Mouse (Mus musculus): ENCODE measurements around the gene Kif1c. TPM values are rescaled to one million over a fixed set of nuclear protein-coding genes. Genes with fewer than 3 reads are reported as not detected.
"Not testable (repeated sequence)": the region's sequence is repeated elsewhere in the genome, so short reads cannot be mapped to it uniquely, and the experiment has no call there.

The Kif1c gene
- polyA plus RNA-seq, 1 experiment from 2014 or later, result 14.3 TPM

DNA sequence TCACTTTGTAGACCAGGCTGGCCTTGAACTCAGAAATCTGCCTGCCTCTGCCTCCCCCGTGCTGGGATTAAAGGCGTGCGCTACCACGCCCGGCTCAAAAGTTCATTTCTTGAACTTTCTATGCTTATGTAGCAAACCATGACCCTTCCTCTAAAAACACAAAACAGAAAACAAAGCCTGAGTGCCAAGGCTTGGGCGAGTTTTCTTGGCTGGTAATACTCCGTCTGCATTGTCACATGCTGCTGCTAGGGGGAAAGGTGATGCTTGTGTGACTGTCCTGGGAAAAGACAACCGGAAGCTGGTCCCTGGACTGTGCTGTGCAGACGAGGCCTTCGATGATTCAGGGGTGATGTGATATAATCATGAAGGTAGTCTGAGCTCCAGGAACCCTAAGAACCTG lies 52.8 kb downstream of the Kif1c start:
- 86% methylated on average over 10 of the region's 10 CpGs for WGBS
- no peak for ATAC-seq (replicated peaks; ENCODE audit: low FRiP score, low TSS enrichment, low read depth)

DNA sequence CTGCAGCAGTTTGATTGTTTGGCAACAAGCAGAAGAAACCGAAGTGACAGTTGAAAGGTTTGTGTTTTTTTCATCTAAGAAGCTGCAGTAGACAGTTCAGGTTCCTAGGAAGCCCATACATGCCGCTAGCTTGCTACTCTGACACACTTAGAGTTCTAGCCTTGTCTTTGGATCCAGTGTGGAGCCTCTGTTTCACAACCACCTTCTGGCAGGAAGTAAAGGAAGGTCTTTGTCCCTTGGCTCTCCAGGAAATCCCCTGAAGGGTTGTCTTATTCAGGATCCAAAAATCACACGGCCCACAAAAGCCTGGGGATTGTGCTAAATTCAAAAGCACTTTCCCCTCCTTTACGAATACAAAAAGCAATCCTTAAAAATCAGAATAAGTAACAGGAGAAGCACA lies 54.1 kb downstream of the Kif1c start:
- Histone ChIP-seq H3K36me3 (ENCODE audit: control insufficient read depth, insufficient read depth, low read length) (no peaks in the 10 kb centered on the region), H3K9ac (ENCODE audit: low read length) (no peak overlapping the region), H3K4me2 (ENCODE audit: low read length) (no peak overlapping the region), H3K27me3 (replicated peaks; ENCODE audit: control insufficient read depth, insufficient read depth, low read length) (no peaks in the 10 kb centered on the region), H3K27ac (ENCODE audit: low read depth) (no peak overlapping the region; the same call in 1 of the 2 replicates), H3K4me1 (replicated peaks; ENCODE audit: control insufficient read depth, insufficient read depth, low read length) (no peaks in the 10 kb centered on the region), H3K9me3 (ENCODE audit: control insufficient read depth, low read length) (no peaks in the 10 kb centered on the region), H3K4me3 (ENCODE audit: low read depth, low read length) (no peak overlapping the region)
- ATAC-seq (replicated peaks; ENCODE audit: low FRiP score, low TSS enrichment, low read depth) (no peak), DNase-seq (ENCODE audit: low spot score) (no peak)
- 69% methylated on average over 4 of the region's 4 CpGs for WGBS

More for the DNA sequence above, 52.8 kb downstream of the Kif1c start:
- H3K4me2 ChIP-seq (ENCODE audit: low read length), result no peak overlapping the region
- peaks cover 6% of the 10 kb centered on the region for H3K9me3 ChIP-seq (ENCODE audit: control insufficient read depth, low read length)
- H3K27ac ChIP-seq (ENCODE audit: low read depth), result no peak overlapping the region
- DNase-seq (ENCODE audit: low spot score), result no peak
- H3K4me1 ChIP-seq (replicated peaks; ENCODE audit: control insufficient read depth, insufficient read depth, low read length), result no peaks in the 10 kb centered on the region
- H3K9ac ChIP-seq (ENCODE audit: low read length), result no peak overlapping the region
- H3K27me3 ChIP-seq (replicated peaks; ENCODE audit: control insufficient read depth, insufficient read depth, low read length), result no peaks in the 10 kb centered on the region
- no peak overlapping the region for H3K4me3 ChIP-seq (ENCODE audit: low read depth, low read length)
- H3K36me3 ChIP-seq (ENCODE audit: control insufficient read depth, insufficient read depth, low read length), result no peaks in the 10 kb centered on the region

DNA sequence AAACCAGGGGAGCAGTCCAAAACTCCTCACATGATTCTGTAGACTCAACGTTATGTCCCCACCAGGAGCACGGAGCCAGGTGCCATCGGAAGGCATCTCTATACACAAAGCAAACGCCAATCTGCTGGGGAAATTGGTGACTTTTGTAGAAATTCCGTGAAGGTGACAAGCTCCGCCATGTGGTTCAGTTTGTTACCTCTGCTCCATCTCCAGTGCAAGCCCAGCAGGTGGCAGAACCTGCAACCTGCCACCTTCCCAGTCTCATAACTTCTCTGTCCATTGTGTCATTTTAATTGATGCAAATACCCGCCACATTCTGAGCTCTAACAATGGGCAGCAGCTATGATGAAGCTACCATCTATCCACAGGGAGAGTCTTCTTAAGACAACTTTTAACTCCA lies 54.6 kb downstream of the Kif1c start:
- no peak overlapping the region for H3K4me2 ChIP-seq (ENCODE audit: low read length)
- H3K27ac ChIP-seq (ENCODE audit: low read depth), result no peak overlapping the region
- no peaks in the 10 kb centered on the region for H3K4me1 ChIP-seq (replicated peaks; ENCODE audit: control insufficient read depth, insufficient read depth, low read length)
- WGBS, result 60% methylated on average over 7 of the region's 7 CpGs
- no peaks in the 10 kb centered on the region for H3K36me3 ChIP-seq (ENCODE audit: control insufficient read depth, insufficient read depth, low read length)
- DNase-seq (ENCODE audit: low spot score) (no peak), ATAC-seq (replicated peaks; ENCODE audit: low FRiP score, low TSS enrichment, low read depth) (no peak)
- H3K9me3 ChIP-seq (ENCODE audit: control insufficient read depth, low read length), result no peaks in the 10 kb centered on the region
- no peaks in the 10 kb centered on the region for H3K27me3 ChIP-seq (replicated peaks; ENCODE audit: control insufficient read depth, insufficient read depth, low read length)
- no peak overlapping the region for H3K4me3 ChIP-seq (ENCODE audit: low read depth, low read length)
- H3K9ac ChIP-seq (ENCODE audit: low read length), result no peak overlapping the region

DNA sequence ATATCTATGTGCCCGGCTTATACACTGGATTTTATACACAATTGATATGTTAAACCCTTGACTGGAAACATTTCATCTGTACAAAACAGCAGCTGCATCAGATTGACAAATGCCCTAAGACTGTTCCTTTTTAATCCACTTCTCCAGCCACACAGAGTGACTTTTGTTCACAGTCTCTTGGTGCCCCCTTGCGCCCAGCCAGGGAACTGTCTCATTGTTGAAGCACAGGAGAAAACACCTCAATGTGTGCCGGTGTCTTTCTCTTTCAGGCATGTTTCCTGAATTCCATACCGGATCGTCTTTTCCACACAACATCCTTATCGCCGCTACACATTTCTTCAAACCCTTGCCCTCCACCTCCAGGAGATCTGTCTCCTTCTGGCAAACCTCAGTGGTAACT lies 55.3 kb downstream of the Kif1c start:
- Histone ChIP-seq H3K9ac (ENCODE audit: low read length) (no peak overlapping the region), H3K36me3 (ENCODE audit: control insufficient read depth, insufficient read depth, low read length) (no peaks in the 10 kb centered on the region), H3K4me2 (ENCODE audit: low read length) (no peak overlapping the region), H3K4me1 (replicated peaks; ENCODE audit: control insufficient read depth, insufficient read depth, low read length) (no peaks in the 10 kb centered on the region), H3K27ac (ENCODE audit: low read depth) (no peak overlapping the region), H3K4me3 (ENCODE audit: low read depth, low read length) (no peak overlapping the region), H3K27me3 (replicated peaks; ENCODE audit: control insufficient read depth, insufficient read depth, low read length) (no peaks in the 10 kb centered on the region), H3K9me3 (ENCODE audit: control insufficient read depth, low read length) (no peaks in the 10 kb centered on the region)
- 12% methylated on average over 7 of the region's 7 CpGs for whole genome bisulfite sequencing
- no peak; the same call in 1 of the 2 replicates for ATAC-seq (replicated peaks; ENCODE audit: low FRiP score, low TSS enrichment, low read depth)
- DNase-seq (ENCODE audit: low spot score), result peak; percentile 96

DNA sequence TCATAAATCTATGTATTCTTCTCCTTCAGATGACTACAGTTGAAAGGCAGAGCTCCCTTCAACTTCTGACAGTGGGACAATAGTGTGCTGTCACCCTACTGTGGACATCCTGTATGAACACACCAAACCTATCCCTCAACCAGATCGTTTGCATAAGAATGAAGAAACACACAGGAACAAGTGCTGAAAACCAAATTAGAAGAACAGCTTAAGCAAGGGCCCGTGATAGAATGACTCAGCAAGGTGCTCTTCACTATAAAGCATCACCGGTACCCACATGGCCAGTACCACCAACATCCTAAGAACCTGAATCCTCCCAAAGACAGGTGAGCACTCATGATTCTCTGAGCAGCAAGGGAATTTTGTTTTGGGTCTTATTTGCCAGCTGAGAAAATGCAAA lies 60.1 kb downstream of the Kif1c start:
- H3K9me3 ChIP-seq (ENCODE audit: control insufficient read depth, low read length); H3K27me3 ChIP-seq (replicated peaks; ENCODE audit: control insufficient read depth, insufficient read depth, low read length); H3K4me2 ChIP-seq (ENCODE audit: low read length); H3K4me1 ChIP-seq (replicated peaks; ENCODE audit: control insufficient read depth, insufficient read depth, low read length); H3K27ac ChIP-seq (ENCODE audit: low read depth); DNase-seq (ENCODE audit: low spot score); H3K4me3 ChIP-seq (ENCODE audit: low read depth, low read length); H3K9ac ChIP-seq (ENCODE audit: low read length); ATAC-seq (replicated peaks; ENCODE audit: low FRiP score, low TSS enrichment, low read depth); H3K36me3 ChIP-seq (ENCODE audit: control insufficient read depth, insufficient read depth, low read length): not testable (repeated sequence)
- WGBS, result 70% methylated on average over 3 of the region's 3 CpGs

DNA sequence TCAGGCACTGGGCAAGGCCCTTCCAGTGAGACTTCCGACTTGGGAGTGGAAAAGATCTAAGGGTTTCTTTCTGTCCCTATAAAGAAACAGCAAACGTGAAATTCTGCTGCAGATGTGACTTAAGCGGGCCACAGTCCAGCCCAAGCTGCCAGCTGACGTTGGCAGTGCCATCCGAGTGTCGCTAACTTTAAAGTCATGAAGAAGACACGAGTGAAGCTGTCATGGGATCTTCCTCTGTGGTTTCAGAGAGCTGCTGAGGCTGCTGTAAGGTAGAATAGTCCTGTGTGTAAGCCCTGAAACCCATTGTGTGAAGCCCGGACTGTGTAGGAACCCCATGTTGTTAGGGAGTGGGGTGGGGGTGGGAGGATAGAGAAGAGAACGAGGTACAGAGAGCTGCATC lies 62.3 kb downstream of the Kif1c start:
- Histone ChIP-seq H3K27me3 (replicated peaks; ENCODE audit: control insufficient read depth, insufficient read depth, low read length) (no peaks in the 10 kb centered on the region), H3K4me1 (replicated peaks; ENCODE audit: control insufficient read depth, insufficient read depth, low read length) (0 out of 2 replicates have a peak, but pooled peaks cover 7% of the 10 kb centered on the region), H3K4me2 (ENCODE audit: low read length) (no peak overlapping the region), H3K4me3 (ENCODE audit: low read depth, low read length) (no peak overlapping the region), H3K9ac (ENCODE audit: low read length) (no peak overlapping the region), H3K36me3 (ENCODE audit: control insufficient read depth, insufficient read depth, low read length) (0 out of 2 replicates have a peak, but pooled peaks cover 2% of the 10 kb centered on the region), H3K9me3 (ENCODE audit: control insufficient read depth, low read length) (no peaks in the 10 kb centered on the region), H3K27ac (ENCODE audit: low read depth) (no peak overlapping the region)
- ATAC-seq (replicated peaks; ENCODE audit: low FRiP score, low TSS enrichment, low read depth) (no peak), DNase-seq (ENCODE audit: low spot score) (no peak)
- 84% methylated on average over 9 of the region's 9 CpGs for whole genome bisulfite sequencing

DNA sequence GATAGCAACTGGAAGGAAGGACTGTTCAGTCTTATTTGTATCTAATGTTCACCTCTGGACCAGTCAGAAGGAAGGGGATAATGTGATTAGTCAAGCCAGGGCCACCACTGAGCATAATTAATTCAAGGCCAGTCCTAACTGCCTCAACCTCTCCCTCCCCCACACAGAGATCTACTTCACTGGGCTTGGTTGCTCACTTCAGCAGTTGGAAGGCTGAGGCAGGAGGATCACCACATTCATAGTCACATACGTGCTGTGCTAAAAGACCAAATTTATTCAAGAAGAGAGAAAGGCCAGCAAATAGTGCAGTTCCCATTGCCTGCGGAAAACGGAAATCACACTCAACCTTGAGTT lies 63.2 kb downstream of the Kif1c start:
- H3K36me3 ChIP-seq (ENCODE audit: control insufficient read depth, insufficient read depth, low read length), result 0 out of 2 replicates have a peak, but pooled peaks cover 3% of the 10 kb centered on the region
- 24% methylated on average over 3 of the region's 3 CpGs for WGBS
- H3K4me1 ChIP-seq (replicated peaks; ENCODE audit: control insufficient read depth, insufficient read depth, low read length), result 0 out of 2 replicates have a peak, but pooled peaks cover 7% of the 10 kb centered on the region
- no peaks in the 10 kb centered on the region for H3K27me3 ChIP-seq (replicated peaks; ENCODE audit: control insufficient read depth, insufficient read depth, low read length)
- peak overlapping the region; percentile 65 for H3K4me2 ChIP-seq (ENCODE audit: low read length)
- no peaks in the 10 kb centered on the region for H3K9me3 ChIP-seq (ENCODE audit: control insufficient read depth, low read length)
- H3K27ac ChIP-seq (ENCODE audit: low read depth), result peak overlapping the region; percentile 72
- 0 out of 2 replicates have a peak, but pooled peaks have one; percentile 19 for ATAC-seq (replicated peaks; ENCODE audit: low FRiP score, low TSS enrichment, low read depth)
- peak; percentile 62 for DNase-seq (ENCODE audit: low spot score)
- H3K9ac ChIP-seq (ENCODE audit: low read length), result peak overlapping the region; percentile 58
- H3K4me3 ChIP-seq (ENCODE audit: low read depth, low read length), result peak overlapping the region; percentile 45

DNA sequence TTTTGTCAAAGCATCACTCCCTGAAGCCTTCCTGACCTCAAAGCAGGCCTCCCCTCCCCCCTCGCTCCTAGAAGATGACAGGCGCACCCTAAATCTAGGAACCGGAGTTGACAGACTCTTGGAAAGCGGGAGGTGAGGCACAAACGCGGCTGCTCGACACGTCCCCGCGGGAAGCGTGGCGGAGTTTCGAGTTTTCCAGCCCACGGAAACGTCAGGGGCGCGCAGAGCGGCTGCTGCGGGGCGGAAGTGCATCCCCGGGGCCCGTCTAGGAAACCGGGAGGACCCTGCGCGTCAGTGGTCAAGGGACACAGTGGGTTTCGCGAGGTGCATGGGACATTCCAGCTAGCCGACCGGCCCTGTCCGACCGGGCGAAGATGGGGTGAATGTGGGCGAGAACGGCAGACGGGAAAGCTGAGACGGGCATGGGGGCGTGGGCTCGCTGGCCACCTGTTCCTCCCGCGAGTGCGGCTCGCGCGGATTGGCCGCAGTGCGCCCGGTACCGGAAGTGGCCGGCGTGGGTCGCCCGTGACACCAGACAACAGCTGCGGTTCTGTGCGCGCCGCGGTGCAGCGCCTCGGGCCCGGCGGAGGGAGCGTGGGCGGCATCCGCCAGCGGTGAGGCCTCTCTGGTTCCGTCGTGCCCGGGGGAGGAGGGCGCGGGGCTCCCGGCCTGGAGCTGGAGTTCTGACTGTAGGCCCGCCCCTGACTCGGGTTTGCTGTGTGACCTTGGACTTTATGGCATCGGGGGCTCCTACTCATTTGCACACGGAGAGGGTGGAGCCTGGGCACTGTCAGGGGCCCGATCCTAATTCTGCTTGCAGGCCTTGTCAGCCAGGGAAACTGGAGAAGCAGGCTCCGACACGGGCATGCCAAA lies 63.8 kb downstream of the Kif1c start, which contains the start of gene Zfp3:
TSS of gene Zfp3 (plus strand) at position 274 of the 873 bp plus-strand sequence.
- peak within 1 kb of the TSS; percentile 58 for H3K9ac ChIP-seq (ENCODE audit: low read length)
- H3K4me1 ChIP-seq (replicated peaks; ENCODE audit: control insufficient read depth, insufficient read depth, low read length), result 0 out of 2 replicates have a peak, but pooled peaks cover 7% of the 10 kb centered on the region
- H3K4me3 ChIP-seq (ENCODE audit: low read depth, low read length), result peak within 1 kb of the TSS; percentile 45
- DNase-seq (ENCODE audit: low spot score) (peak; percentile 89), ATAC-seq (replicated peaks; ENCODE audit: low FRiP score, low TSS enrichment, low read depth) (peak; percentile 92)
- H3K27ac ChIP-seq (ENCODE audit: low read depth), result peak within 1 kb of the TSS; percentile 72
- peak within 1 kb of the TSS; percentile 65 for H3K4me2 ChIP-seq (ENCODE audit: low read length)
- no peaks in the 10 kb centered on the region for H3K27me3 ChIP-seq (replicated peaks; ENCODE audit: control insufficient read depth, insufficient read depth, low read length)
- no peaks in the 10 kb centered on the region for H3K9me3 ChIP-seq (ENCODE audit: control insufficient read depth, low read length)
- H3K36me3 ChIP-seq (ENCODE audit: control insufficient read depth, insufficient read depth, low read length), result 0 out of 2 replicates have a peak, but pooled peaks cover 3% of the 10 kb centered on the region
- WGBS, result under 1% methylated on average over 77 of the region's 78 CpGs
